Mouse (Mus musculus): Measurements from ENCODE around the gene Tfap4. TPM values are rescaled to one million over a fixed set of nuclear protein-coding genes. Genes with fewer than 3 reads are reported as not detected.

Tfap4 gene
- polyA plus RNA-seq, 1 experiment = 8.0 TPM

DNA sequence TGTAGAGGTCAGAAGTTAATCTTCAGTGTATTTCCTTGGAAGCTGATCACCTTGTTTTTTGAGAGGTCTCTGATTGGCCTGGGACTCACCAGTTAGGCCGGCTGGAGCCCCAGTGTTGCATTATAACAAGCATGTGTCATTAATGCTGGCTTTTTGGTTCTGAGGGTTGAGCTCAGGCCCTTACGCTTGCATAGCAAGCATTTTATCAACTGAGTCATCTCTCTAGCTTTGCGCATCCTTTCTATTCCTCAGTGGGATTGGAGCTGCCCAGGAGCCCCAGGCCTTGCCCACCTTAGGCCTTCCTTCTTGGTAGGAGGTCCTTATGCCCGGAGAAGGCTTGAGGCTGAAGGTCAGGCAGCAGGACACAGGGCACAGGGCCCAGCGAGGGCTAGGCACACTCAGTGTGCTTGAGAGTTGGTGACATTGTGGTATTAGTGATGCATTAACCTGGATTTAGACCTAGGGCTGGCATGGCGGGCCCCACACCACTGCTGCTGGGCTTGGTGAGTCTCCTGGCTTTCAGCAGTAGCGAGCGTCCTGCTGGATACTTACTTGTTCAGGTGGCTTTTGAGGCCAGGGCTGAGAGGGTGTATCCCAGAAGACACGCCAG, 41.2 kb upstream of the Tfap4 start:
- no peak for TF ChIP-seq POLR2A (IDR thresholded peaks at IDR 0.05; ENCODE audit: borderline replicate concordance, low read depth, low read length)
- no peak overlapping the region for H3K4me3 ChIP-seq (ENCODE audit: insufficient read depth, low read length)
- H3K4me1 ChIP-seq (ENCODE audit: control insufficient read depth, insufficient read depth, low read length) = peaks cover 1% of the 10 kb centered on the region; the same call in 1 of the 2 replicates
- H3K27ac ChIP-seq (ENCODE audit: insufficient read depth, low read depth, low read length) = no peak overlapping the region

DNA sequence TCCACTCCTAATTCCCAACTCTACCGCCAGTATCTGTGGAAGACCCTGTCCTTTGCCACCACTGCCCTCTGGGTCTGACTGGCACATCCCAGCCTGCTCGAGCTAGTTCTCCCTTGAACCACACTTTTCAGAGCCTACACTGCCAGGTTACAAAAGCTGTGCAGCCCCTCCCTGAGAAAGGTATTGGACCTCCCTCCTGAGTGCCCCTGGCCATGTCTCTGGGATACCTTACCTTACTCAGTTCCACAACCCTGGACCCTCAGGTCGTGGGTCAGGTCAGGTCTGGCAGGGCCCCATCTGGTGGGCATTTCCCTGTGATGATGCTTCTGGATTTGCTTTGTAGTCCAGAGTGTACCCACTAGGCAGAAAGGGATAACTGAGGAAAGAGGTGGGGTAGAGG, 40.0 kb upstream of the Tfap4 start:
- Histone ChIP-seq H3K4me3 (ENCODE audit: insufficient read depth, low read length) (no peak overlapping the region), H3K27ac (ENCODE audit: insufficient read depth, low read depth, low read length) (no peak overlapping the region), H3K4me1 (ENCODE audit: control insufficient read depth, insufficient read depth, low read length) (no peaks in the 10 kb centered on the region)
- TF ChIP-seq CTCF (IDR thresholded peaks at IDR 0.05; ENCODE audit: low read depth, low read length) = no peak
- TF ChIP-seq POLR2A (IDR thresholded peaks at IDR 0.05; ENCODE audit: borderline replicate concordance, low read depth, low read length) = no peak

DNA sequence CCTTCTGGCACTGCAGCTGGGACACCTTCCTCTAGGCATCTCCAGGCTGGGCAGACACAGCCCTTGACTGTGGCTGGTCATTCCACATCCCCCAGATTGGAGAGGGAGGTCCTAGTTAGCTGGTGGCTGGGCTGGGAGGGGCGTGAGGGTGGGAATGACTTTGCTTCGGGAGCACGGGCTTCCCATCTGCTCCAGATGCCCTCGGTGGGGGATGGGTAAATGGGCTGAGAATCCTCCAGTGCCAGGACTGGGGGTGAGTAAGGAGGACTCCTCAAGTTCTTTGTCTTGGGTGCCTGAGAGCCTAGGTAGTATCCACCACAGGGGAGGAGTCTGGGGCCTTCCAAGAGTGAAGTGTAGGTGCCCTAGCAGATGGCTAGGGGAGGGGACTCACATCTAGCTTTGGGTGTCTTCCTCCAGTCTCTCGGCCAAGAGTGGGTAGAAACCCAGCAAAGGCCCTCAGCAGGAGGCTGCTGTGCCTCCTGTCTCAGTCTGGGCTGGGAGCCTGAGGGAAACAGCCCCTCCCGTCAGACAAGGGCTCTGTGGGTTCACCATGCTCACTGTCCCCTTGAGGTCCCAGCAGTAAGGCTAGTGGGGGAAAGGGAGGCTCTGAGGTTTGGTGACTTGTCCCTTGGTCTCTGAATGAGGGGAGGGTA, 39.4 kb upstream of the Tfap4 start:
- Histone ChIP-seq H3K4me3 (ENCODE audit: insufficient read depth, low read length) (no peak overlapping the region), H3K4me1 (ENCODE audit: control insufficient read depth, insufficient read depth, low read length) (no peaks in the 10 kb centered on the region), H3K27ac (ENCODE audit: insufficient read depth, low read depth, low read length) (no peak overlapping the region)
- no peak for TF ChIP-seq CTCF (IDR thresholded peaks at IDR 0.05; ENCODE audit: low read depth, low read length)
- no peak for TF ChIP-seq POLR2A (IDR thresholded peaks at IDR 0.05; ENCODE audit: borderline replicate concordance, low read depth, low read length)

DNA sequence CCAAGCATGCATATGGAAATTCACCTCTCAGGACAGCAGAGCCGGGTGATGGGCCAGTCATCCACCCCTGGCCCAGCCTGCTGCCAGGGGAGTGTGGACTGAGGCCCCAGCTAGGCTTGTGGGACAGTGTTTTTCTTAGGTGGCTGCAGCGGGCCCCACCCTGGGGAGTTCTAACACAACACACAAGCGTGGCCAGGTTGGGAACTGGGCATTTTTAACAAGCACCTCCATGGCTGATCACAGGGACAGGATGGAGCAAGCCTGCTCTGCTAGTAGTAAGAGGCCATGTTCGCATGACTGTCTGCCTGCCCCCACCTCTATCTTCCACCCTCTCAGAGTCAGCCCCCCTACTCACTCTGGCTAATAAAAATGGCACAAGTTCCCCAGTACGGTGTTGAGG, 38.4 kb upstream of the Tfap4 start:
- Histone ChIP-seq H3K27ac (ENCODE audit: insufficient read depth, low read depth, low read length) (no peak overlapping the region), H3K4me3 (ENCODE audit: insufficient read depth, low read length) (no peak overlapping the region), H3K4me1 (ENCODE audit: control insufficient read depth, insufficient read depth, low read length) (no peaks in the 10 kb centered on the region)
- no peak for TF ChIP-seq CTCF (IDR thresholded peaks at IDR 0.05; ENCODE audit: low read depth, low read length)

DNA sequence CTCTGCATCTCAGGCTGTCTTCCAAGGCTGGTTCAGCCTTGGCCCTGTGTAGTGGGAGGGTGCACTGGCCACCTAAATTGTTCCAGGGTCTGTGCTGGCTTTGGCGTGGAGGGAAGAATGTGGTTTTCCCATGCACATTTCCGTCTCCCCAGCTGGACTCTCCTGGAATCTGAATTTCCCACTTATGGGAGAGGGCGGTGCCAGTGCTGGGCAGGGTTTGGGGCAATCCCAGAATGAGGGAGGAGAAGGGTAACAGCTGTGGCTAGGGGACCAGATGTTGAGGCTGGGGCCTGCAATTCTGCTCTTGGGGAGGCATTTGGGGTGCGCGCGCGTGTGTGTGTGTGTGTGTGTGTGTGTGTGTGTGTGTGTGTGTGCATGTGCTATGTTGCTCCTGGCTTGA, 37.6 kb upstream of the Tfap4 start:
- no peak for TF ChIP-seq CTCF (IDR thresholded peaks at IDR 0.05; ENCODE audit: low read depth, low read length)
- no peak for TF ChIP-seq POLR2A (IDR thresholded peaks at IDR 0.05; ENCODE audit: borderline replicate concordance, low read depth, low read length)
- no peaks in the 10 kb centered on the region for H3K4me1 ChIP-seq (ENCODE audit: control insufficient read depth, insufficient read depth, low read length)
- H3K27ac ChIP-seq (ENCODE audit: insufficient read depth, low read depth, low read length) = no peak overlapping the region
- H3K4me3 ChIP-seq (ENCODE audit: insufficient read depth, low read length) = no peak overlapping the region

DNA sequence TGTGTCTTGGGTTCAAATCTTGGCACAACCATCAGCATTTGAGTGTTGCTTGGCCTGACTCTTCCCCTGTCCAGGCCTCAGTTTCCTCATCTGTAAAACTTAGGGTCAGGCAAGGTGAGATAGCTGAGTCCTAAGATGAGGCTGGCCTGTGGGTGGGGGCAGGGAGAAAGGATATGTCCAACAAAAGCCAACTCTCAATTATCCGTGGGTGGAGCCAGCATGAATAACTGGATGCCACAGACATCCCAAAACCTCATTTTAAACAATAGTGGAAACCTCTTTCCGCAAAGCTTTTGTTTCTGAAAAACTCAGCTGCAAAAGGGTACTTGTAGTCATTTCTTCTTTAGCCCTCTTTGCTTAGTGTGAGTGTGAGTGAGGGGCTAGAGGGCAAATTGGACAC, 37.2 kb upstream of the Tfap4 start:
- H3K4me3 ChIP-seq (ENCODE audit: insufficient read depth, low read length) = no peak overlapping the region
- no peak for TF ChIP-seq CTCF (IDR thresholded peaks at IDR 0.05; ENCODE audit: low read depth, low read length)
- no peak for TF ChIP-seq POLR2A (IDR thresholded peaks at IDR 0.05; ENCODE audit: borderline replicate concordance, low read depth, low read length)
- no peaks in the 10 kb centered on the region for H3K4me1 ChIP-seq (ENCODE audit: control insufficient read depth, insufficient read depth, low read length)
- no peak overlapping the region for H3K27ac ChIP-seq (ENCODE audit: insufficient read depth, low read depth, low read length)

DNA sequence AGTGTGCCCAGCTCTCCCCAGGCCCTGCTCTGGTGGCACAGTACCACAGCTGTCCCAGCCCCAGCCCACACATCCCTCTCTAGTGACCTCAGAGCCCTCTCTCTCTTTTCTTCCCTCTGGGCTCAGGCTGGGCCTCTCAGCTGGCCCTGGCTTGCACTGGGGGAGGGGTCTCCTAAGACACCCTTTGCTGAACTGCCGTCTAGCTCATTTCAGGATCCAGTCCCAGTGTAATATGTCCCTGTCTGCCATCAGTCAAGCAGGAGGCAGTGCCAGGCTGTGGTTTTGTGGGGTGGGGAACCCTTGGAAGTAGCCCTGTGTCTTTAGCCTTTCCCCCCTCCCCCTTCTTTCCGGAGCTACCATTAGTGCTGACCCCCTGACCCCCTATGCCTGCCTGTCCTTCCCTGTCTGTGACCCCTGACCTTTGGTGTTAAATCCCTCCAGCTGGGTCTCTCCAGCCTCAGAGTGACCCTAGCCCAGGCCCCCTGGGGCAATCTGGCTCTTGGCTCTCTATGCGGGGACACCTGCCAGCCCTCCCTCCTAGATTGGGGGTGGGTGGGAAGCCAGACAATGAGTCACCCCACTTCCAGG, 36.6 kb upstream of the Tfap4 start:
- Histone ChIP-seq H3K4me1 (ENCODE audit: control insufficient read depth, insufficient read depth, low read length) (no peaks in the 10 kb centered on the region), H3K27ac (ENCODE audit: insufficient read depth, low read depth, low read length) (no peak overlapping the region), H3K4me3 (ENCODE audit: insufficient read depth, low read length) (no peak overlapping the region)
- TF ChIP-seq POLR2A (IDR thresholded peaks at IDR 0.05; ENCODE audit: borderline replicate concordance, low read depth, low read length) = no peak
- TF ChIP-seq CTCF (IDR thresholded peaks at IDR 0.05; ENCODE audit: low read depth, low read length) = no peak

DNA sequence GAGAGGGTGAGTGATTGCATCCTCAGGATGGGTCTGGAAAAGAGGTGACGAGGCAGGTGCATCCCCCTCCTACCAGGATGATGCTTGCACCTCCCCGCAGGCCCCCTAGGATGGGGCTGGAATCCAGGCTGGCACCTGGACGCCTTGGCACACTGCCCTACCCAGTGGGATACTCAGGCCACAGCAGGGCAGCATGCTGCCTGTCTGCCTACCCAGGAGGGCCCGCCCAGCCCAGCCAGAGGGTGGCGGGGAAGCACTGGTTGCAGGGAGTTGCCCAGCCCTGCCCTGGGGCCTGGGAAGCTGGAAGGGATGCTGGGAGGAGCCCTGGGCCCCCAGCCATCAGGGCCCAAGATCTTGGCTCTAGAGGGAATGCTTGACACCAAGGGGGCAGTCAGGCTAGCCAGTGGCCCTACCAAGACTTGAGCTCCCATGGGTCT, 35.9 kb upstream of the Tfap4 start:
- no peaks in the 10 kb centered on the region for H3K4me1 ChIP-seq (ENCODE audit: control insufficient read depth, insufficient read depth, low read length)
- no peak overlapping the region for H3K27ac ChIP-seq (ENCODE audit: insufficient read depth, low read depth, low read length)
- H3K4me3 ChIP-seq (ENCODE audit: insufficient read depth, low read length) = no peak overlapping the region
- TF ChIP-seq POLR2A (IDR thresholded peaks at IDR 0.05; ENCODE audit: borderline replicate concordance, low read depth, low read length) (no peak), CTCF (IDR thresholded peaks at IDR 0.05; ENCODE audit: low read depth, low read length) (no peak)

DNA sequence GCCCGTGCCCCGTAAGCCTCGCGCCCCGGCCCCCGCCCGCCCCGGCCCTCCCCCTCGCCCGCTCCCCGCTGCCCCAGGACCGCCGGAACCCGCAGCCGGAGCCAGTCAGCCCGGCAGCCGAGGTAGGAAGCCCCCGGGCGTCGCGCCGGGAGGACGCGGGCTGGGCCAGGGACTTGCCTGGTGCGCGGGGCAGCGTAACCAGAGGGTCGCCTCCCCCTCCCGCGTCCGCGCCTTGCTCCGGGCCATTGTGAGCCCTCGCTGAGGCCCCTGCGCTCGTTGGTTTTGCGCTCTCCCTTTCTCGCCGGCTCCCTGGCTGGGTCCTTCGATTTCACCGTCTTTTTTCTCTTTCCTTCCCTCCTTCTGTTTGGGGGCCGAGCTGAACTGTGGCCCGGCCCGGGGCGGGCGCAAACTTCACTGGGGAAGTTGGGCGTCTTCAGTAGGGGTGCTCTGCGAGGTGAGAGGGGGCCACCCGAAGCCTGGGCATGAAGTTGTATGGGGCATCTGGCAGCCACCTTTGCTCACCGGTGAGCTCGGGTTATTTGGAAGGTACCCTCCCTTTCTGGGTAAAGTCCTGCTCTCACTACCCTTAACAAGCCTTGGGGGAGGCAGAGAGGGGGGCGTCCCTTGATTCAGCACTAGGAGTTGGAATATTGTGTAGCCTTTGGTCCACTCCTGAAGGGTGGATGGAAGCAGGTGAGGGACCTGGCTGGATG, 35.3 kb upstream of the Tfap4 start:
- Histone ChIP-seq H3K4me1 (ENCODE audit: control insufficient read depth, insufficient read depth, low read length) (no peaks in the 10 kb centered on the region), H3K27ac (ENCODE audit: insufficient read depth, low read depth, low read length) (no peak overlapping the region), H3K4me3 (ENCODE audit: insufficient read depth, low read length) (peak overlapping the region; percentile 58)
- TF ChIP-seq CTCF (IDR thresholded peaks at IDR 0.05; ENCODE audit: low read depth, low read length) (no peak), POLR2A (IDR thresholded peaks at IDR 0.05; ENCODE audit: borderline replicate concordance, low read depth, low read length) (no peak)
